Mouse (Mus musculus) heart, postnatal 14 days (tissue): ENCODE measurements at regions not wholly inside any gene's neighbourhood (a gene's known extent, or its start where the extent isn't known, plus 50 kb on each side); places are given as distances from the start of the nearest gene placed in this dataset.

ENCODE experiments used
- DNase-seq, 2 experiments: peaks; one replicate each; pipeline ENCODE4 v3.0.0; 2021 to 2022
- intact Hi-C: fragments of 180-260 bp; cut with DNase I; formaldehyde crosslinking; loops from one replicate; pipeline ENCODE4 v1.15.1; 2025

- DNase-seq = no peak
Observed at GRCm38 (mm10) chr13:63693636-63694035, 120.2 kb upstream of the Ptch1 start.

GRCm38 (mm10) chr13:63696399-63696798 is 118.6 kb upstream of the Ercc6l2 start:
- intact Hi-C loops = loop anchor here (5.0 to 10.0 kb wide), 2 partner anchors 116 to 228 kb away; no protein-coding TSS in a partner anchor
- DNase-seq = peak; percentile 14 to 39

More at GRCm38 (mm10) chr13:63693636-63694035, 120.2 kb upstream of the Ptch1 start:
- intact Hi-C loops = loop anchor here (10.0 kb wide), 1 partner anchor 231 kb away; no protein-coding TSS in a partner anchor

- intact Hi-C loops = loop anchor here (2.0 to 10.0 kb wide), 3 partner anchors 113 to 337 kb away; no protein-coding TSS in a partner anchor
- DNase-seq = no peak
Observed at GRCm38 (mm10) chr13:63699624-63700023, 115.4 kb upstream of the Ercc6l2 start.

- intact Hi-C loops = no loop called here
- DNase-seq = no peak
Observed at GRCm38 (mm10) chr13:63700747-63701146, 114.3 kb upstream of the Ercc6l2 start.

- DNase-seq = no peak
- intact Hi-C loops = no loop called here
Observed at GRCm38 (mm10) chr13:63701199-63702175, 113.6 kb upstream of the Ercc6l2 start.

- DNase-seq = no peak
- intact Hi-C loops = no loop called here
Observed at GRCm38 (mm10) chr13:63708567-63708966, 106.5 kb upstream of the Ercc6l2 start.

GRCm38 (mm10) chr13:63713137-63713536 is 101.9 kb upstream of the Ercc6l2 start:
- DNase-seq = no peak
- intact Hi-C loops = no loop called here

- intact Hi-C loops = no loop called here
- DNase-seq = no peak
Observed at GRCm38 (mm10) chr13:63716498-63716897, 98.5 kb upstream of the Ercc6l2 start.

GRCm38 (mm10) chr13:63717249-63717648 is 97.8 kb upstream of the Ercc6l2 start:
- intact Hi-C loops = no loop called here
- no peak for DNase-seq

GRCm38 (mm10) chr13:63718782-63719181 is 96.3 kb upstream of the Ercc6l2 start:
- intact Hi-C loops = no loop called here
- no peak for DNase-seq

- peak; percentile 6 to 14 for DNase-seq
- intact Hi-C loops = no loop called here
Observed at GRCm38 (mm10) chr13:63719351-63720207, 95.5 kb upstream of the Ercc6l2 start.

GRCm38 (mm10) chr13:63720610-63721009 is 94.4 kb upstream of the Ercc6l2 start:
- intact Hi-C loops = no loop called here
- no peak for DNase-seq

- intact Hi-C loops = no loop called here
- no peak for DNase-seq
Observed at GRCm38 (mm10) chr13:63721011-63721625, 93.9 kb upstream of the Ercc6l2 start.

- intact Hi-C loops = no loop called here
- no peak for DNase-seq
Observed at GRCm38 (mm10) chr13:63724293-63724692, 90.7 kb upstream of the Ercc6l2 start.

- intact Hi-C loops = no loop called here
- DNase-seq = peak in 1 of 2 experiments; percentile 21
Observed at GRCm38 (mm10) chr13:63724843-63725582, 90.0 kb upstream of the Ercc6l2 start.

- intact Hi-C loops = no loop called here
- DNase-seq = no peak
Observed at GRCm38 (mm10) chr13:63726035-63726434, 89.0 kb upstream of the Ercc6l2 start.

GRCm38 (mm10) chr13:63726509-63726908 is 88.5 kb upstream of the Ercc6l2 start:
- intact Hi-C loops = no loop called here
- DNase-seq = no peak

- intact Hi-C loops = no loop called here
- no peak for DNase-seq
Observed at GRCm38 (mm10) chr13:63735739-63736138, 79.3 kb upstream of the Ercc6l2 start.

- intact Hi-C loops = no loop called here
- no peak for DNase-seq
Observed at GRCm38 (mm10) chr13:63741879-63742278, 73.2 kb upstream of the Ercc6l2 start.

- no peak for DNase-seq
- intact Hi-C loops = no loop called here
Observed at GRCm38 (mm10) chr13:63748788-63749187, 66.3 kb upstream of the Ercc6l2 start.
